Mouse (Mus musculus) bone marrow macrophage, adult 2 months (primary cell): ENCODE measurements around the gene Actn1. TPM values are rescaled to one million over a fixed set of nuclear protein-coding genes. Genes with fewer than 3 reads are reported as not detected.

ENCODE experiments used
- H3K27ac ChIP-seq: 2 replicates; pipeline ENCODE4 v1.5.1; 2012; ENCODE audit warnings: low read depth, low read length; ENCODE audit not compliant: insufficient read depth
- H3K4me1 ChIP-seq: 2 replicates; pipeline ENCODE4 v1.6.1; 2012; ENCODE audit warnings: low read length; ENCODE audit not compliant: control insufficient read depth, insufficient read depth
- H3K4me3 ChIP-seq: 2 replicates; pipeline ENCODE4 v1.5.1; 2012; ENCODE audit warnings: mild to moderate bottlenecking, low read length, moderate library complexity; ENCODE audit not compliant: insufficient read depth
- CTCF ChIP-seq: IDR thresholded peaks from 2 replicates; pipeline ENCODE4 v1.5.1; 2012; ENCODE audit warnings: low read depth, mild to moderate bottlenecking, low read length, moderate library complexity
- POLR2A ChIP-seq: IDR thresholded peaks from 2 replicates; pipeline ENCODE4 v1.6.1; 2012; ENCODE audit warnings: mild to moderate bottlenecking, low read depth, low read length, borderline replicate concordance
- polyA plus RNA-seq: library from polyadenylated mRNA; stranded (reverse); fragments of >200 nt; gene quantifications from 2 replicates; pipeline ENCODE4 v1.2.4, GENCODE M21; 2012; ENCODE audit not compliant: missing spikeins, insufficient read depth, insufficient read length

The Actn1 gene
- polyA plus RNA-seq, 1 experiment, result 62.4 TPM

GRCm38 (mm10) chr12:80131359-80132249 is 128.6 kb downstream of the Actn1 start:
- Histone ChIP-seq H3K4me3 (peak overlapping the region; percentile 70), H3K4me1 (peaks cover 55% of the 10 kb centered on the region), H3K27ac (peak overlapping the region; percentile 94)
- TF ChIP-seq POLR2A (no peak), CTCF (no peak)

- H3K4me1 ChIP-seq, result peaks cover 55% of the 10 kb centered on the region
- H3K4me3 ChIP-seq, result peak overlapping the region; percentile 14
- peak overlapping the region; percentile 94 for H3K27ac ChIP-seq
- TF ChIP-seq POLR2A (no peak), CTCF (no peak)
Measured at GRCm38 (mm10) chr12:80130558-80131358, 129.4 kb downstream of the Actn1 start.

- Histone ChIP-seq H3K4me1 (peaks cover 51% of the 10 kb centered on the region), H3K4me3 (no peak overlapping the region), H3K27ac (no peak overlapping the region)
- TF ChIP-seq POLR2A (no peak), CTCF (peak; percentile 11; the same call in 1 of the 2 replicates)
Measured at GRCm38 (mm10) chr12:80129531-80129930, 130.6 kb downstream of the Actn1 start.

GRCm38 (mm10) chr12:80127191-80127762 is 132.9 kb downstream of the Actn1 start:
- Histone ChIP-seq H3K4me1 (peaks cover 51% of the 10 kb centered on the region), H3K4me3 (no peak overlapping the region), H3K27ac (no peak overlapping the region)
- no peak for TF ChIP-seq CTCF
- 0 out of 2 replicates have a peak, but pooled peaks have one; percentile 14 for TF ChIP-seq POLR2A

- Histone ChIP-seq H3K4me3 (no peak overlapping the region), H3K4me1 (peaks cover 35% of the 10 kb centered on the region), H3K27ac (no peak overlapping the region)
- TF ChIP-seq CTCF, result no peak
- no peak for TF ChIP-seq POLR2A
Measured at GRCm38 (mm10) chr12:80125316-80125715, 134.9 kb downstream of the Actn1 start.

- no peak overlapping the region for H3K4me3 ChIP-seq
- no peak overlapping the region for H3K27ac ChIP-seq
- peaks cover 30% of the 10 kb centered on the region for H3K4me1 ChIP-seq
- no peak for TF ChIP-seq POLR2A
- TF ChIP-seq CTCF, result no peak
Measured at GRCm38 (mm10) chr12:80124756-80125155, 135.4 kb downstream of the Actn1 start.

GRCm38 (mm10) chr12:80124211-80124610 is 136.0 kb downstream of the Actn1 start:
- Histone ChIP-seq H3K27ac (no peak overlapping the region), H3K4me1 (peaks cover 24% of the 10 kb centered on the region), H3K4me3 (no peak overlapping the region)
- TF ChIP-seq POLR2A, result no peak
- TF ChIP-seq CTCF, result no peak

- Histone ChIP-seq H3K4me3 (no peak overlapping the region), H3K4me1 (peaks cover 16% of the 10 kb centered on the region), H3K27ac (no peak overlapping the region)
- no peak for TF ChIP-seq CTCF
- no peak for TF ChIP-seq POLR2A
Measured at GRCm38 (mm10) chr12:80123227-80123803, 136.9 kb downstream of the Actn1 start.

GRCm38 (mm10) chr12:80121438-80121837 is 138.7 kb downstream of the Actn1 start:
- H3K4me1 ChIP-seq, result peaks cover under 1% of the 10 kb centered on the region; the same call in 1 of the 2 replicates
- TF ChIP-seq POLR2A, result no peak
- TF ChIP-seq CTCF, result no peak
- H3K27ac ChIP-seq, result no peak overlapping the region
- H3K4me3 ChIP-seq, result no peak overlapping the region
